Mouse (Mus musculus) thymus, adult 2 months (tissue): ENCODE measurements around the gene Tenm4.

Experiments
- CTCF ChIP-seq: fragments of 200-500 bp; IDR thresholded peaks from 2 replicates; pipeline ENCODE4 v1.5.1; 2012; ENCODE audit warnings: mild to moderate bottlenecking, control low read depth, low read length, moderate library complexity, borderline replicate concordance; ENCODE audit not compliant: control insufficient read depth, poor library complexity, insufficient read depth; ENCODE audit errors: extremely low read depth
- POLR2A ChIP-seq: fragments of 200-500 bp; IDR thresholded peaks from 2 replicates; pipeline ENCODE4 v1.6.1; 2012; ENCODE audit warnings: mild to moderate bottlenecking, low read length, control low read depth, moderate library complexity; ENCODE audit not compliant: control insufficient read depth, poor library complexity, insufficient read depth; ENCODE audit errors: extremely low read depth

GRCm38 (mm10) chr7:96440161-96440707 lies 269.2 kb downstream of the Tenm4 start:
- TF ChIP-seq POLR2A = no peak
- no peak for TF ChIP-seq CTCF
